Mouse (Mus musculus) thymus, adult 2 months (tissue): ENCODE results near the gene Ccdc36. TPM values are rescaled to one million over a fixed set of nuclear protein-coding genes. Genes with fewer than 3 reads are reported as not detected.

ENCODE experiments used
- DNase-seq: peaks from one replicate; pipeline ENCODE4 v3.0.0; 2021
- H3K27ac ChIP-seq: fragments of 200-500 bp; 2 replicates; pipeline ENCODE4 v1.5.1; 2012; ENCODE audit warnings: low read length, control low read depth; ENCODE audit not compliant: control insufficient read depth, insufficient read depth
- H3K27me3 ChIP-seq: fragments of 200-500 bp; 2 replicates; pipeline ENCODE4 v1.6.1; 2012; ENCODE audit warnings: mild to moderate bottlenecking, low read length, moderate library complexity, mixed read lengths; ENCODE audit not compliant: control insufficient read depth, insufficient read depth
- H3K36me3 ChIP-seq: fragments of 200-500 bp; 2 replicates; pipeline ENCODE4 v1.6.1; 2012; ENCODE audit warnings: mild to moderate bottlenecking, low read length, moderate library complexity; ENCODE audit not compliant: control insufficient read depth, insufficient read depth
- H3K4me1 ChIP-seq: fragments of 200-500 bp; replicated peaks from 2 replicates; pipeline ENCODE4 v1.6.1; 2012; ENCODE audit warnings: low read length; ENCODE audit not compliant: control insufficient read depth, insufficient read depth
- H3K4me3 ChIP-seq: fragments of 200-500 bp; 2 replicates; pipeline ENCODE4 v1.5.1; 2012; ENCODE audit warnings: mild to moderate bottlenecking, low read length, control low read depth, moderate library complexity; ENCODE audit not compliant: control insufficient read depth, insufficient read depth
- CTCF ChIP-seq: fragments of 200-500 bp; IDR thresholded peaks from 2 replicates; pipeline ENCODE4 v1.5.1; 2012; ENCODE audit warnings: mild to moderate bottlenecking, control low read depth, low read length, moderate library complexity, borderline replicate concordance; ENCODE audit not compliant: control insufficient read depth, poor library complexity, insufficient read depth; ENCODE audit errors: extremely low read depth
- POLR2A ChIP-seq: fragments of 200-500 bp; IDR thresholded peaks from 2 replicates; pipeline ENCODE4 v1.6.1; 2012; ENCODE audit warnings: mild to moderate bottlenecking, low read length, control low read depth, moderate library complexity; ENCODE audit not compliant: control insufficient read depth, poor library complexity, insufficient read depth; ENCODE audit errors: extremely low read depth
- WGBS: fragments of 180-500 bp; shearing (Covaris S2); methylation state at CpG from one replicate; pipeline ENCODE4 v1.1.7; 2018; 5-methylcytosine and 5-hydroxymethylcytosine counted together
- polyA plus RNA-seq: library from polyadenylated mRNA; depleted of rRNA; stranded (reverse); fragments of >200 nt; gene quantifications from 2 replicates; pipeline ENCODE4 v1.2.3, GENCODE M21; 2012

Ccdc36 gene
- polyA plus RNA-seq, 1 experiment, result 0.12 TPM

GRCm38 (mm10) chr9:108461675-108462074, 33.4 kb upstream of the Ccdc36 start:
- Histone ChIP-seq H3K4me3 (no peak overlapping the region), H3K36me3 (peaks cover 18% of the 10 kb centered on the region), H3K27me3 (no peaks in the 10 kb centered on the region), H3K27ac (no peak overlapping the region), H3K4me1 (peaks cover 11% of the 10 kb centered on the region)
- DNase-seq, result no peak
- 91% methylated on average over 5 of the region's 5 CpGs for WGBS
- TF ChIP-seq POLR2A (no peak), CTCF (no peak)

- 37% methylated on average over 11 of the region's 11 CpGs for WGBS
Measured at GRCm38 (mm10) chr9:108461181-108461631, 32.9 kb upstream of the Ccdc36 start, which contains the start of gene Klhdc8b. Gene Klhdc8b, minus strand, starts transcription at chr9:108461581.

GRCm38 (mm10) chr9:108460319-108461178, 32.3 kb upstream of the Ccdc36 start, which contains the start of gene Ccdc71:
Gene Ccdc71, plus strand, starts transcription at chr9:108460527.
- H3K36me3 ChIP-seq, result peaks cover 18% of the 10 kb centered on the region
- H3K4me1 ChIP-seq, result peaks cover 11% of the 10 kb centered on the region
- TF ChIP-seq CTCF (0 out of 2 replicates have a peak, but pooled peaks have one; percentile 27), POLR2A (peak; percentile 73)
- DNase-seq, result peak; percentile 87
- H3K4me3 ChIP-seq, result peak within 1 kb of the TSS; percentile 77
- WGBS, result under 1% methylated on average over 51 of the region's 52 CpGs
- no peaks in the 10 kb centered on the region for H3K27me3 ChIP-seq
- H3K27ac ChIP-seq, result peak within 1 kb of the TSS; percentile 9; the same call in 1 of the 2 replicates

More at GRCm38 (mm10) chr9:108461181-108461631, 32.9 kb upstream of the Ccdc36 start, which contains the start of gene Klhdc8b:
- DNase-seq, result no peak
- Histone ChIP-seq H3K4me3 (peak within 1 kb of the TSS; percentile 77), H3K27ac (peak within 1 kb of the TSS; percentile 9; the same call in 1 of the 2 replicates), H3K27me3 (no peaks in the 10 kb centered on the region), H3K36me3 (peaks cover 18% of the 10 kb centered on the region), H3K4me1 (peaks cover 11% of the 10 kb centered on the region)
- TF ChIP-seq POLR2A, result no peak
- no peak for TF ChIP-seq CTCF

GRCm38 (mm10) chr9:108459939-108460318, 31.6 kb upstream of the Ccdc36 start:
- Histone ChIP-seq H3K4me3 (no peak overlapping the region; the same call in 1 of the 2 replicates), H3K27me3 (no peaks in the 10 kb centered on the region), H3K36me3 (peaks cover 15% of the 10 kb centered on the region), H3K27ac (no peak overlapping the region), H3K4me1 (peaks cover 11% of the 10 kb centered on the region)
- TF ChIP-seq POLR2A (no peak), CTCF (no peak)
- 96% methylated on average over 1 of the region's 1 CpGs for WGBS
- DNase-seq, result no peak

GRCm38 (mm10) chr9:108456953-108457352, 28.7 kb upstream of the Ccdc36 start:
- no peaks in the 10 kb centered on the region for H3K27me3 ChIP-seq

GRCm38 (mm10) chr9:108455747-108456571, 27.7 kb upstream of the Ccdc36 start:
- no peaks in the 10 kb centered on the region for H3K36me3 ChIP-seq
- no peak overlapping the region for H3K27ac ChIP-seq
- no peak for DNase-seq
- TF ChIP-seq POLR2A (no peak), CTCF (no peak)
- H3K4me3 ChIP-seq, result no peak overlapping the region
- peaks cover 7% of the 10 kb centered on the region for H3K4me1 ChIP-seq
- WGBS, result 93% methylated on average over 12 of the region's 12 CpGs
- H3K27me3 ChIP-seq, result no peaks in the 10 kb centered on the region

More at GRCm38 (mm10) chr9:108456953-108457352, 28.7 kb upstream of the Ccdc36 start:
- H3K4me3 ChIP-seq, result no peak overlapping the region
- H3K27ac ChIP-seq, result no peak overlapping the region
- no peaks in the 10 kb centered on the region for H3K36me3 ChIP-seq
- DNase-seq, result no peak
- no peak for TF ChIP-seq POLR2A
- 94% methylated on average over 10 of the region's 10 CpGs for WGBS
- H3K4me1 ChIP-seq, result peaks cover 14% of the 10 kb centered on the region
